Mouse (Mus musculus) heart, postnatal 0 days (tissue): ENCODE data around the gene Msh3.

ENCODE experiments used
- CTCF ChIP-seq: IDR thresholded peaks from 2 replicates; pipeline ENCODE4 v1.5.1; 2016; ENCODE audit warnings: antibody characterized with exemption, control low read depth, low read depth
- EP300 ChIP-seq: IDR thresholded peaks from 2 replicates; pipeline ENCODE4 v1.6.1; 2016; ENCODE audit warnings: antibody characterized with exemption, low read depth

- TF ChIP-seq CTCF (no peak), EP300 (no peak)
Observed at GRCm38 (mm10) chr13:92326030-92326429, 28.8 kb downstream of the Msh3 start.
